Mouse (Mus musculus) megakaryocyte, embryonic 14.5 days (primary cell): Measurements from ENCODE around the gene Rtraf. TPM values are rescaled to one million over a fixed set of nuclear protein-coding genes. Genes with fewer than 3 reads are reported as not detected.
A peak's percentile ranks its signal among the peaks of the same experiment; 100 is the strongest.

Experiments
- H3K27me3 ChIP-seq: replicated peaks from 2 replicates; pipeline ENCODE3; 2012; ENCODE audit warnings: inconsistent platforms
- H3K36me3 ChIP-seq: replicated peaks from 2 replicates; pipeline ENCODE3; 2012; ENCODE audit warnings: low read length, inconsistent platforms, mixed read lengths
- H3K4me1 ChIP-seq: 2 replicates; pipeline ENCODE4 v1.6.1; 2012; ENCODE audit warnings: inconsistent platforms
- H3K4me3 ChIP-seq: replicated peaks from 2 replicates; pipeline ENCODE3; 2012; ENCODE audit warnings: moderate library complexity, mild to moderate bottlenecking, inconsistent platforms
- H3K9me3 ChIP-seq: 2 replicates; pipeline ENCODE4 v1.6.1; 2012; ENCODE audit warnings: inconsistent platforms
- FLI1 ChIP-seq: IDR thresholded peaks from 2 replicates; pipeline ENCODE4 v1.6.1; 2012; ENCODE audit warnings: low read length, inconsistent platforms, mixed read lengths
- GATA1 ChIP-seq: IDR thresholded peaks from 3 replicates; pipeline ENCODE4 v1.6.1; 2012; ENCODE audit warnings: mixed read lengths, low read length, inconsistent platforms, borderline replicate concordance
- polyA plus RNA-seq: library from polyadenylated mRNA; stranded (reverse); fragments of >175 nt; gene quantifications from 2 replicates; pipeline ENCODE4 v1.2.3, GENCODE M21; 2012; ENCODE audit warnings: low replicate concordance; ENCODE audit not compliant: insufficient read depth

Rtraf gene
- polyA plus RNA-seq, 1 experiment: 264 TPM

DNA sequence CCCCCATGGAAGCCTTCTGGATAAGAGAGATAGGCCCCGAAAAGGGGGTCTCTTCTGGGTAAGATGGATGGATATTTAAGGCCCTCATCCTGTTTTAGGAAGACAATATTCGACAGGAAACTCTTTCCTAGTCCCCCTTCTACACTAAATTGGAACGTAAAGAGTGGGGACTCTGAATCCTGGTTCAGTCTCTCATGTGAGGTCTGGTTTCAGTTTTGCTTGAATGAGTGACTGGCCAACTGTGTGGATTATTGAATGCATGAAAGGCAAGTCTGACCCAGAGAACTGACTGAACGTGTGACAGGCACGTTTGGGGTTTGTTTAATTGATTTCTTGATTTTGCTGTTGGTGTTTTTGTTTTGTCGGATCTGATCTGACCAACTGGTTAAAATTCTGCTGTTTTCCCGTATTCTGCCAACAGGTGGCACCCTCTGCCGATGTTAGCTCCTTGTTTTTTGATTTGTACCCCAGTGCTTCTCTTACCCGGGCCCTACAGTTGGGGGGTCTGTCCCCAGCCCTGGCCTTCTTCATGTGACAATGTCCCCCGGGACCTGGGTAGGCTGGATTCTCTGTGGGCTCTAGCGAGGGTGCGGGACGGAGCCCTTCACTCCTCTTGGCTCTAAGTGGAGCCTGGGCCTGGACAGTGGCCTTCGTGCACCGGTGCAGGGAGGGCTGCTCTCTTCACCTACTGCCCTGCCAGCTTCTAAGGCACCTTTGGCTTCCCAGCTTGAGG is 16.1 kb upstream of the Rtraf start:
- Histone ChIP-seq H3K9me3 (no peaks in the 10 kb centered on the region), H3K27me3 (peaks cover 29% of the 10 kb centered on the region), H3K4me3 (peak overlapping the region; percentile 90), H3K4me1 (peaks cover 22% of the 10 kb centered on the region), H3K36me3 (no peaks in the 10 kb centered on the region)
- TF ChIP-seq GATA1: no peak
- no peak for TF ChIP-seq FLI1

DNA sequence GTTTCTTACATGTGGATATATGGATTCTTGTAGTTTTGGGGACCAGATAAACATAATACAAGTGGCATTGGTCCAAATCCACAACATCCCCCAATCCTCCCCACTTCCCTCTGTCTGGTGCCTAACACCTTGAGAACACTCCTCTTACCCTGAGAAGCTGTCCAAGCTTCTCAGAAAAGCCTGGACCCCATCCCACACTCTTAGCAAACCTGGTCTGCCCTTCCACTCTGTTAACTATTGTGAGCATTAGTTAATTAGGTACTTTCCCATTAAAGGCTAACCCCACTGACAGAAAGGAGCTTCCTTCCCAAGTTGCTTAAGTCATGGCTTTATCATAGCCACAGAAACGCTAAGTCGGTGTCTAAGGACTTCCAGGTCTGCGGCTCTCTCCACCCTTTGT is 12.7 kb upstream of the Rtraf start:
- peaks cover 16% of the 10 kb centered on the region for H3K27me3 ChIP-seq
- TF ChIP-seq FLI1 (no peak), GATA1 (no peak)
- no peaks in the 10 kb centered on the region for H3K36me3 ChIP-seq
- H3K4me3 ChIP-seq: no peak overlapping the region
- peaks cover 29% of the 10 kb centered on the region for H3K4me1 ChIP-seq
- no peaks in the 10 kb centered on the region for H3K9me3 ChIP-seq

DNA sequence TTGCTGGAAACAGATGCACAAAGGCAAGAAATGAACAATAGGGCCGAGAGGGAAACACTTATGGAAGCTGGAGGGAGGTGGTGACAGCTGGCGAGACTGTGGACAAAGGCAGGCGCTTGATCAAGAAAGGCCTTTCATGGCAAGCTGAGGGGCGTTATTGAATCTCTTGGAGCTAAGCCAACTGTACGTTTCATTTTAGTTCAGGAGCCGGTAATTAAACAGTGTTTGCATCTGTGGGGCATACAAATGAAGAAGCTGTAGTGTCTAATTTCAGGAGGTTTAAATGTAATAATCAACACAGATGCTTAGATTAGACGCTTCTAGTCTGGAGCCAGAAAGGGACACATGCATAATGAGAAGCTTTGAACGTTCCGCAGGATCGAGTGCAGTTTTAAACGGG is 1.9 kb upstream of the Rtraf start:
- H3K4me3 ChIP-seq: no peak overlapping the region
- peaks cover 14% of the 10 kb centered on the region for H3K36me3 ChIP-seq
- H3K4me1 ChIP-seq: peaks cover 16% of the 10 kb centered on the region
- H3K27me3 ChIP-seq: peaks cover 22% of the 10 kb centered on the region
- TF ChIP-seq FLI1: no peak
- TF ChIP-seq GATA1: no peak
- H3K9me3 ChIP-seq: 0 out of 2 replicates have a peak, but pooled peaks cover 4% of the 10 kb centered on the region

DNA sequence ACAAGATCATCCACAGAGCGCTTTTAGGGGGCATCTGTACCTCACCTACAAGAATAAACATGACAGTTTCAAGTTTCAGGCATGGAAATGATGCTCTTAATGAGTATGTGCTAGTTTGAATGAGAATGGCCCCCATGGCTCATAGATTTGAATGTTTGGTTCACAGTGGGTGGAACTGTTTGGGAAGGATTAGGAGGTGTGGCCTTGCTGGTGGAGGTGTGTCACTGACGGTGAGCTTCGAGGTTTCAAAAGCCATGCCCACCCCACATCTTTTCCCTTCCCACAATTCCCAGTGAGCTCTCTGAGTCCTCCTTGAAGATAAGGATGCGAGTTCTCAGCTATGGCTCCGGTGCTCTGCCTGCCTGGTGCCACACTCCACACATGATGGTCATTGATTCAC is 1.9 kb downstream of the Rtraf start:
- TF ChIP-seq GATA1 (no peak), FLI1 (no peak)

DNA sequence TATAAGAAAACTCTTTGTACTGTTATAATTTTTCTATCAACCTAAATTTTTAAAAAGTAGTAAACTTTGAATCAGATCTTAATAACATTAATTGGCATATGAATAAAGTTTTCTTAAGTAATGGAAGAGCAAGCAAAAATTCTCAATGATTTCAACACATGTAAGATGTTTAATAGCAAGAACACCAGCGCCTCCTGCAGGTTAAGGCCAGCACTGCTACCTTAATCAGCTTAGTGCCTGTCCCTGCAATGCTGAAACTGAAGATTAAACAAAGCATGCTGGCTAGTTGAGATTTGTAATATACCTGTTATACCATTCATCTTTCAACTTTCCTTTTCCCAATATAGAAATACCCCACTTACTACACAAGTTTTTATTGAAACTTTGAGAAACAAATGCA is 5.7 kb downstream of the Rtraf start:
- H3K4me1 ChIP-seq: peaks cover 12% of the 10 kb centered on the region
- 0 out of 2 replicates have a peak, but pooled peaks cover 4% of the 10 kb centered on the region for H3K9me3 ChIP-seq
- peaks cover 82% of the 10 kb centered on the region for H3K36me3 ChIP-seq
- no peaks in the 10 kb centered on the region for H3K27me3 ChIP-seq
- no peak overlapping the region for H3K4me3 ChIP-seq
- TF ChIP-seq GATA1 (no peak), FLI1 (no peak)

More for the DNA sequence above, 1.9 kb downstream of the Rtraf start:
- H3K4me3 ChIP-seq: no peak overlapping the region
- H3K4me1 ChIP-seq: peaks cover 18% of the 10 kb centered on the region
- H3K9me3 ChIP-seq: 0 out of 2 replicates have a peak, but pooled peaks cover 4% of the 10 kb centered on the region
- H3K27me3 ChIP-seq: no peaks in the 10 kb centered on the region
- peaks cover 46% of the 10 kb centered on the region for H3K36me3 ChIP-seq

DNA sequence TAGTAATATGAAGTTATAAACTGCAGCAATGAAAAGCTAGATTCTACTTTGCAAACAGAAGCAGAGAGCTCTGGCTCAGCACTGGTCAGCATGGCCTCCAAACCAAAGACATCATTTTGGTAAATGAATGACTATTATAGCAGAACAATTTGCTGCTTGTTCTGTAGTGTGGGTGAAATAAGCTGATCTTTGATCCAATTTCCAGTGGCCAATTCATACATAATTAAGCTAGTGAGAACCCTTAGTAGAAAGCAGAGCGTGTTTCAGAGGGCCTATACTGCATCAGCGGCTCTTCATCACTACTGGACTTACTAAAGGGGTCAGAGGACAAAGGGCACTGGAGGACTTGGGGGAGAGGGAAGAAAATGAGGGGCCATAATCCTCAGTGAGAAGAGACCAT is 10.6 kb downstream of the Rtraf start:
- no peak for TF ChIP-seq FLI1
- TF ChIP-seq GATA1: no peak
- Histone ChIP-seq H3K9me3 (no peaks in the 10 kb centered on the region), H3K4me1 (no peaks in the 10 kb centered on the region), H3K4me3 (no peak overlapping the region), H3K27me3 (no peaks in the 10 kb centered on the region), H3K36me3 (peaks cover 76% of the 10 kb centered on the region)

DNA sequence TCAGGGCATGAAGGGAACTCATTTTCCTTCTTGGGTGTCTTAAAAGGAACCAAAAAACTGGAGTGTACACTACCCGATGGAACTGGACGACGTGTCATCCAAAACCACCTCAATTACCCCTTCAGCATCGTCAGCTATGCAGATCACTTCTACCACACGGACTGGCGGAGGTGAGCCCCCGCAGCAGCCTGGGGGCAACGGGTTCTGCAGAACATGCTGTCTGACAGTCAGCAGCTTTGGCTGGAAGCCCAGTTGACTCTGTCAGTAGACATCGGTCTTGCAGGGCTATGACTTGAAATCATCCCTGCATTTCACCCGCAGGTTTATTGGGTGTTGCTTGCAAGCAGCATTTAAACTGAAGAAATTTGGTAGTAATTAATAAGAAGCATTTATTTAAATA is 13.7 kb downstream of the Rtraf start:
- H3K36me3 ChIP-seq: peaks cover 49% of the 10 kb centered on the region
- no peaks in the 10 kb centered on the region for H3K4me1 ChIP-seq
- TF ChIP-seq GATA1: no peak
- TF ChIP-seq FLI1: no peak
- H3K9me3 ChIP-seq: no peaks in the 10 kb centered on the region
- peaks cover 6% of the 10 kb centered on the region for H3K27me3 ChIP-seq
- no peak overlapping the region for H3K4me3 ChIP-seq

DNA sequence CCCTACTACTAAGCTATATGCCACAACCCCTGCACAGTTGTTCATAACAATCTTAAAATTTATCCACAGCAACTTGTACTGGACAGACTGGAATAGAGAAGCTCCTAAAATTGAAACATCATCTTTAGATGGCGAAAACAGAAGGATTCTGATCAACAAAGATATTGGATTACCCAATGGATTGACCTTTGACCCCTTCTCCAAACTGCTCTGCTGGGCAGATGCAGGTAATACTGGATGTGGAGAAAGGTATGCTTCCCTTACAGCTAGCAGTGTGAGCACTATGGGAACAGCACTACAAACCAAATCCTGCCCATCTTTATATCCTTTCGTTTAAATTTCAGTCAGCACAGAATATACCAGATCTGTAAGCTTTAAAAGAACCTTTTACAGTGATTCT is 15.8 kb downstream of the Rtraf start:
- Histone ChIP-seq H3K27me3 (peaks cover 16% of the 10 kb centered on the region), H3K4me1 (peaks cover 11% of the 10 kb centered on the region), H3K4me3 (no peak overlapping the region), H3K36me3 (peaks cover 30% of the 10 kb centered on the region), H3K9me3 (no peaks in the 10 kb centered on the region)
- TF ChIP-seq FLI1 (no peak), GATA1 (no peak)

DNA sequence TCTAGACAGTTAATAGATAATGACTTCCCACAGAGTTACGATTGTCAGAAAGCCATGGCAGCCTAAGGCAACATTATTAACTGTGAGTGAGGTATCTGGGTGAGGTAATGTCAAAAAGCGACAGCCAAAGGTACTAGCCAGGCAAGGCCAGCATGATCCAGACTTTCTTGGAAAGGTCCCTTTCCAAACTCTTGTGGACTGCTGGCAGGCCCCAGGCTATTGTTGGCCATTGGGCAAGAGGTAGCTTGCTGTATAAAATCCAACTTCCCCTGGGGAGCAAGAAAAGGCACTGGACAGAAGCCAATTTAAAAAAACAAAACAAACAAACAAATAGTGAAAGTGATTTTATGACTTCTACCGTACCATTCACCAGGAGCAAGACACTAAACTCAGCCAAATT is 16.3 kb downstream of the Rtraf start:
- Histone ChIP-seq H3K36me3 (peaks cover 25% of the 10 kb centered on the region), H3K27me3 (peaks cover 17% of the 10 kb centered on the region), H3K9me3 (no peaks in the 10 kb centered on the region), H3K4me1 (peaks cover 11% of the 10 kb centered on the region), H3K4me3 (no peak overlapping the region)
- TF ChIP-seq GATA1 (no peak), FLI1 (no peak)

DNA sequence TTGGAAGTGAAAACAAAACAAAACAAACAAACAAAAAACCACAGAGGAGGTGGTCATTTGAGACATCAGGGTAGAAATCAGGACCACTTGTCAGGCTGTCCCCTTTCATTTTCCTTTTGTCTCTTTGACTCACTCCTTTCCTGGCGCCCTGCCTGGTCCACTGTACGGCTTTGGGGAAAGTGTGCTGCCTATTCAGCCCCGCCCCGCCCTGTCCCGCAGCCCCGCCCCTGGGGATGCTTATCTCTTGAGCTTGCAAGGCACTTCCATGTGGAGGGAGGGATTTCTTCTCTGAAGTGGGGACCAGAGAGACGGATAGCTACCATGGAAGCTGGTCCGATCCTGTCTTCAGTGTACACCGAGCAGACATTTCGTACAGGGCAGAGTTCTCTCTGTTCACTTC is 20.0 kb downstream of the Rtraf start:
- peaks cover 17% of the 10 kb centered on the region for H3K4me1 ChIP-seq
- no peaks in the 10 kb centered on the region for H3K9me3 ChIP-seq
- peaks cover 36% of the 10 kb centered on the region for H3K27me3 ChIP-seq
- no peaks in the 10 kb centered on the region for H3K36me3 ChIP-seq
- TF ChIP-seq FLI1: no peak
- H3K4me3 ChIP-seq: no peak overlapping the region
